Mouse (Mus musculus) megakaryocyte, embryonic 14.5 days (primary cell): Measurements from ENCODE around the gene Best1.

Experiments used
- FLI1 ChIP-seq: IDR thresholded peaks from 2 replicates; pipeline ENCODE4 v1.6.1; 2012; ENCODE audit warnings: low read length, inconsistent platforms, mixed read lengths
- GATA1 ChIP-seq: IDR thresholded peaks from 3 replicates; pipeline ENCODE4 v1.6.1; 2012; ENCODE audit warnings: mixed read lengths, low read length, inconsistent platforms, borderline replicate concordance

DNA sequence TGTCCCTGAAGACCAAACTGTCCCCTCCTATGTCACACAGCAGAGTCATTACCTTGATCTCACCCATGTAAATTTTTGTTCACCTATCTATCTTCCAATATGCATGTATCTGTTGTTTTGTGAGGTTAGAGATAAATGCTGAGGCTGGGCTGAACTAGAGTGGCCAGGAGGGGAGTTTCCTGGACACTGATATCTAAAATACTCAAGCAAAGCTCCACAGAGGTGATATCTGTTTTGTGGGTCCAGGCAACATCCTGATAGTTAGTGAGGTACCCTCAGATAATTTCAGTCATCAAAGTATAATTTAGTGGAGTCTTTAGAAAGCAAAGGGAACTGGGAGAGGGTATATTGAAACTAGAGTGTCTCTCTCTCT, 11.6 kb downstream of the Best1 start:
- TF ChIP-seq GATA1, result no peak
- TF ChIP-seq FLI1, result no peak
